Mouse (Mus musculus): ENCODE data around the gene Hsp90ab1. TPM values are rescaled to one million over a fixed set of nuclear protein-coding genes. Genes with fewer than 3 reads are reported as not detected.
A peak's percentile ranks its signal among the peaks of the same experiment; 100 is the strongest.

The Hsp90ab1 gene
- polyA plus RNA-seq, 1 experiment: 924 TPM

GRCm38 (mm10) chr17:45582188-45582587 lies 9.1 kb upstream of the Hsp90ab1 start:
- Histone ChIP-seq H3K4me1 (ENCODE audit: control insufficient read depth, insufficient read depth, low read length) (peaks cover 23% of the 10 kb centered on the region), H3K27me3 (ENCODE audit: control insufficient read depth, insufficient read depth, low read length) (no peaks in the 10 kb centered on the region), H3K4me3 (replicated peaks; ENCODE audit: insufficient read depth, low read depth, low read length) (no peak overlapping the region), H3K27ac (ENCODE audit: insufficient read depth, low read length) (no peak overlapping the region)
- WGBS: 94% methylated on average over 6 of the region's 6 CpGs
- no peak for TF ChIP-seq POLR2A (IDR thresholded peaks at IDR 0.05; ENCODE audit: borderline replicate concordance, insufficient read depth, low read length)
- no peak for DNase-seq

DNA sequence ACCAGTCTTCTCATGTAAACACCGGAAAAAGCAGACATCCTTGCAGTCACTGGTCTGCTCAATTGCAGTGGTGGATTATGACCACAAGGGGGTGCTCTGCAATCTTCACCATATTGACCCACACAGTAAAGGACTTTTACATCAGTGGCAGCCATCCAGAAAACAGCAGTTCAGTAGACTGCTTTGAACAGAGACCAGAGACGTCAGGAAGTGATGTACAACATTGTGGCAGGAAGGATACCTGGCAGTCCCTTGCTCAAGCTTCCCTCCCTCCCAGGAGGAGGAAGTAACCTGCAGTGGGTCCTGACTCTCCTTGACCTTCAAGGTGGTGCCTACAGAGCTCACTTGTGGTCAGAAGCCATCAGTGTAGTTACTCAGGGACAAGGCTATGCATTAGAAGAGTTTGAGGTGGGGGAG lies 8.5 kb upstream of the Hsp90ab1 start:
- no peak overlapping the region for H3K27ac ChIP-seq (ENCODE audit: insufficient read depth, low read length)
- WGBS: 5% methylated on average over 2 of the region's 2 CpGs

GRCm38 (mm10) chr17:45580958-45581477 lies 7.9 kb upstream of the Hsp90ab1 start:
- H3K4me1 ChIP-seq (ENCODE audit: control insufficient read depth, insufficient read depth, low read length): peaks cover 23% of the 10 kb centered on the region
- DNase-seq: no peak
- no peaks in the 10 kb centered on the region for H3K27me3 ChIP-seq (ENCODE audit: control insufficient read depth, insufficient read depth, low read length)
- H3K4me3 ChIP-seq (replicated peaks; ENCODE audit: insufficient read depth, low read depth, low read length): no peak overlapping the region
- H3K27ac ChIP-seq (ENCODE audit: insufficient read depth, low read length): 0 out of 2 replicates have a peak overlapping the region, but pooled peaks have one; percentile 35
- TF ChIP-seq POLR2A (IDR thresholded peaks at IDR 0.05; ENCODE audit: borderline replicate concordance, insufficient read depth, low read length): no peak
- no peak for TF ChIP-seq CTCF (IDR thresholded peaks at IDR 0.05; ENCODE audit: borderline replicate concordance, insufficient read depth, low read depth, low read length)
- 29% methylated on average over 12 of the region's 12 CpGs for WGBS

More for the DNA sequence above, 8.5 kb upstream of the Hsp90ab1 start:
- TF ChIP-seq CTCF (IDR thresholded peaks at IDR 0.05; ENCODE audit: borderline replicate concordance, insufficient read depth, low read depth, low read length): peak; percentile 71
- TF ChIP-seq POLR2A (IDR thresholded peaks at IDR 0.05; ENCODE audit: borderline replicate concordance, insufficient read depth, low read length): no peak
- Histone ChIP-seq H3K27me3 (ENCODE audit: control insufficient read depth, insufficient read depth, low read length) (no peaks in the 10 kb centered on the region), H3K4me3 (replicated peaks; ENCODE audit: insufficient read depth, low read depth, low read length) (no peak overlapping the region), H3K4me1 (ENCODE audit: control insufficient read depth, insufficient read depth, low read length) (peaks cover 23% of the 10 kb centered on the region)
- peak; percentile 74 for DNase-seq

GRCm38 (mm10) chr17:45579554-45579953 lies 6.5 kb upstream of the Hsp90ab1 start:
- WGBS: 73% methylated on average over 4 of the region's 4 CpGs
- peaks cover 16% of the 10 kb centered on the region for H3K4me1 ChIP-seq (ENCODE audit: control insufficient read depth, insufficient read depth, low read length)
- no peak for DNase-seq
- H3K27me3 ChIP-seq (ENCODE audit: control insufficient read depth, insufficient read depth, low read length): no peaks in the 10 kb centered on the region
- H3K27ac ChIP-seq (ENCODE audit: insufficient read depth, low read length): no peak overlapping the region
- TF ChIP-seq CTCF (IDR thresholded peaks at IDR 0.05; ENCODE audit: borderline replicate concordance, insufficient read depth, low read depth, low read length) (no peak), POLR2A (IDR thresholded peaks at IDR 0.05; ENCODE audit: borderline replicate concordance, insufficient read depth, low read length) (no peak)
- H3K4me3 ChIP-seq (replicated peaks; ENCODE audit: insufficient read depth, low read depth, low read length): no peak overlapping the region

DNA sequence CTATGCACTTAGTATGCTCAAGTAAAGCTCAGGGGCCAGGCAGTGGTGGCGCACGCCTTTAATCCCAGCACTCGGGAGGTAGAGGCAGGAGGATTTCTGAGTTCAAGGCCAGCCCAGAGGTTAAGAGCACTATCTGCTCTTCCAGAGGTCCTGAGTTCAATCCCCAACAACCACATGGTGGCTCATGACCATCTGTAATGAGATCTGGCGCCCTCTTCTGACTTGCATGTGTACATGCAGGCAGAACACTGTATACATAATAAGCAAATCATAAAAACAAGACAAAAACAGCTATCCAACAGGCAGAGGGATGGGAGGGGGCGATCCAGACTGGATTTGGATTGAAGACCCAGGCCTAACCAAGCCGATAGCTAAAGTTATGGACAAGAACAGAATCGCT lies 5.8 kb upstream of the Hsp90ab1 start:
- no peak for TF ChIP-seq POLR2A (IDR thresholded peaks at IDR 0.05; ENCODE audit: borderline replicate concordance, insufficient read depth, low read length)
- TF ChIP-seq CTCF (IDR thresholded peaks at IDR 0.05; ENCODE audit: borderline replicate concordance, insufficient read depth, low read depth, low read length): peak; percentile 44; the same call in 1 of the 2 replicates
- no peak overlapping the region for H3K4me3 ChIP-seq (replicated peaks; ENCODE audit: insufficient read depth, low read depth, low read length)
- no peaks in the 10 kb centered on the region for H3K27me3 ChIP-seq (ENCODE audit: control insufficient read depth, insufficient read depth, low read length)
- no peak overlapping the region for H3K27ac ChIP-seq (ENCODE audit: insufficient read depth, low read length)
- DNase-seq: no peak
- peaks cover 11% of the 10 kb centered on the region for H3K4me1 ChIP-seq (ENCODE audit: control insufficient read depth, insufficient read depth, low read length)
- 76% methylated on average over 7 of the region's 7 CpGs for WGBS

GRCm38 (mm10) chr17:45578242-45578641 lies 5.2 kb upstream of the Hsp90ab1 start:
- Histone ChIP-seq H3K4me3 (replicated peaks; ENCODE audit: insufficient read depth, low read depth, low read length) (no peak overlapping the region), H3K27ac (ENCODE audit: insufficient read depth, low read length) (no peak overlapping the region), H3K27me3 (ENCODE audit: control insufficient read depth, insufficient read depth, low read length) (no peaks in the 10 kb centered on the region), H3K4me1 (ENCODE audit: control insufficient read depth, insufficient read depth, low read length) (peaks cover 11% of the 10 kb centered on the region)
- DNase-seq: no peak
- TF ChIP-seq POLR2A (IDR thresholded peaks at IDR 0.05; ENCODE audit: borderline replicate concordance, insufficient read depth, low read length): no peak
- TF ChIP-seq CTCF (IDR thresholded peaks at IDR 0.05; ENCODE audit: borderline replicate concordance, insufficient read depth, low read depth, low read length): no peak
- 52% methylated on average over 5 of the region's 5 CpGs for WGBS

GRCm38 (mm10) chr17:45575123-45575897 lies 2.2 kb upstream of the Hsp90ab1 start:
- H3K27me3 ChIP-seq (ENCODE audit: control insufficient read depth, insufficient read depth, low read length): no peaks in the 10 kb centered on the region
- H3K27ac ChIP-seq (ENCODE audit: insufficient read depth, low read length): peak overlapping the region; percentile 98
- 78% methylated on average over 8 of the region's 8 CpGs for WGBS
- TF ChIP-seq CTCF (IDR thresholded peaks at IDR 0.05; ENCODE audit: borderline replicate concordance, insufficient read depth, low read depth, low read length) (no peak), POLR2A (IDR thresholded peaks at IDR 0.05; ENCODE audit: borderline replicate concordance, insufficient read depth, low read length) (no peak)
- H3K4me1 ChIP-seq (ENCODE audit: control insufficient read depth, insufficient read depth, low read length): peaks cover 9% of the 10 kb centered on the region
- no peak for DNase-seq
- no peak overlapping the region for H3K4me3 ChIP-seq (replicated peaks; ENCODE audit: insufficient read depth, low read depth, low read length)

Measured in cerebellum, adult 2 months (tissue).